Mouse (Mus musculus) stomach, embryonic 14.5 days (tissue): ENCODE data around the gene Itgb3. TPM values are rescaled to one million over a fixed set of nuclear protein-coding genes. Genes with fewer than 3 reads are reported as not detected.

Experiments
- ATAC-seq: fragments of 200-750 bp; cut with Nextera tagmentation; 2 replicates; pipeline ENCODE4 v1.8.0; 2017; ENCODE audit warnings: low read depth, moderate TSS enrichment; ENCODE audit not compliant: insufficient number of reproducible peaks, insufficient read depth, low FRiP score
- H3K27ac ChIP-seq: fragments of 300-500 bp; sonication (generic); 2 replicates; pipeline ENCODE4 v1.5.1; 2014; ENCODE audit warnings: mild to moderate bottlenecking, low read length, moderate library complexity, mixed read lengths
- H3K27me3 ChIP-seq: fragments of 300-500 bp; sonication (generic); 2 replicates; pipeline ENCODE4 v1.6.1; 2014; ENCODE audit warnings: low read length, control low read depth, mixed read lengths; ENCODE audit not compliant: control insufficient read depth, insufficient read depth
- H3K36me3 ChIP-seq: fragments of 300-500 bp; sonication (generic); 2 replicates; pipeline ENCODE4 v1.6.1; 2014; ENCODE audit warnings: mild to moderate bottlenecking, control low read depth, low read length, moderate library complexity, mixed read lengths; ENCODE audit not compliant: control insufficient read depth, insufficient read depth
- H3K4me1 ChIP-seq: fragments of 300-500 bp; sonication (generic); 2 replicates; pipeline ENCODE4 v1.6.1; 2014; ENCODE audit warnings: low read length, control low read depth, mixed read lengths; ENCODE audit not compliant: control insufficient read depth, insufficient read depth
- H3K4me2 ChIP-seq: fragments of 300-500 bp; sonication (generic); replicated peaks from 2 replicates; pipeline ENCODE4 v1.6.1; 2014; ENCODE audit warnings: low read depth, low read length, control low read depth
- H3K4me3 ChIP-seq: fragments of 300-500 bp; sonication (generic); 2 replicates; pipeline ENCODE4 v1.5.1; 2014; ENCODE audit warnings: low read depth, low read length, control low read depth
- H3K9ac ChIP-seq: fragments of 300-500 bp; sonication (generic); replicated peaks from 2 replicates; pipeline ENCODE4 v1.6.1; 2014; ENCODE audit warnings: low read depth, mild to moderate bottlenecking, control low read depth, low read length, moderate library complexity, mixed read lengths
- H3K9me3 ChIP-seq: fragments of 300-500 bp; sonication (generic); 2 replicates; pipeline ENCODE4 v1.6.1; 2016; ENCODE audit warnings: low read depth, low read length, control low read depth; ENCODE audit not compliant: control insufficient read depth
- WGBS: fragments of 180-500 bp; shearing (Covaris S2); extraction: QIAGEN DNeasy Blood & Tissue Kit; methylation state at CpG from one replicate; pipeline ENCODE4 v1.1.7; 2014; 5-methylcytosine and 5-hydroxymethylcytosine counted together
- polyA plus RNA-seq: library from polyadenylated mRNA; unstranded; fragments of >200 nt; fragmentation: Nextera tagmentation; extraction: Ambion mirVana; gene quantifications from 2 replicates; pipeline ENCODE4 v1.2.1, GENCODE M21; 2014

The Itgb3 gene
- polyA plus RNA-seq, 1 experiment from 2014 or later, result 3.1 TPM

DNA sequence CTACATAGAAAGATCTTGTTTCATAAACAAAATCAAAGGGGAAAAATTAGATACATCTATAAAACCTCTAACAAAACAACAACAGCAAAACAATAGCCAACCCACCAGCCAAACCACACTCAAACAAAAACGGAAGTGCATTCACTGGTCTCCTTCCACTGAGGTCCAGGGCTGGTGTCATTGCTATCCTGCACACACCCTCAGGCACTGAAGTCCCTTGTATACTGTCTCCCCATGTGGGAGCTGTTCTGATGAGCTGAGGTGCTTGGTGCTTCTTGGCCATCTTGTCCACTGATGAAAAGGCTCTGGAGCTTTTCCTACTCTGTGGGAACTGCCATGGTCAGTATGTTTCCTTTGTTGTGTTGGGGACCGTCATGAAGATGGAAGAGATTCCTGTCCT, 19.3 kb upstream of the Itgb3 start:
- no peaks in the 10 kb centered on the region for H3K4me1 ChIP-seq
- ATAC-seq, result no peak
- no peaks in the 10 kb centered on the region; the same call in 1 of the 2 replicates for H3K9me3 ChIP-seq
- WGBS, result 91% methylated on average over 2 of the region's 2 CpGs
- H3K9ac ChIP-seq, result no peak overlapping the region
- no peaks in the 10 kb centered on the region for H3K36me3 ChIP-seq
- H3K4me3 ChIP-seq, result no peak overlapping the region
- H3K4me2 ChIP-seq, result no peak overlapping the region
- no peak overlapping the region for H3K27ac ChIP-seq
- H3K27me3 ChIP-seq, result no peaks in the 10 kb centered on the region

DNA sequence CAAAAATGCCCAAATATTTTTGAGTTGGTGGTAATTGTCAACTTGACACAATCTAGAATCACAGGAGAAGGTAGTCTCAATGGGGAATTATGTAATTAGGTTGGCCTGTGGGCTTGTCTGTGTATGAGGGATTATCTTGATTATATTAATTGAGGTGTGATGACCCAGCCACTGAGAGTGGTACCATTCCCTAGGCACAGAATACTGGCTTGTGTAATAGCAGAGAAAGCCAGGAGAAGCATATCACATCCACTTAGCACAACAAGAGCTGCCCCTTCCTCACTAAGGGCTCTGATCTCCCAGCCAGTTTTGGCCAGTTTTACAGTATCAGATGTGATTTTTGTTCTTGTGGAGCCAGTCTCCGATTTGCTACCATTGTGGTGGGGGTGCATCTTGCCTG, 18.2 kb upstream of the Itgb3 start:
- Histone ChIP-seq H3K9me3 (no peaks in the 10 kb centered on the region; the same call in 1 of the 2 replicates), H3K27me3 (no peaks in the 10 kb centered on the region), H3K36me3 (no peaks in the 10 kb centered on the region), H3K27ac (no peak overlapping the region), H3K9ac (no peak overlapping the region), H3K4me2 (no peak overlapping the region), H3K4me1 (no peaks in the 10 kb centered on the region), H3K4me3 (no peak overlapping the region)
- ATAC-seq, result no peak
- 81% methylated on average over 1 of the region's 1 CpGs for WGBS

- Histone ChIP-seq H3K27ac (no peak overlapping the region), H3K9ac (no peak overlapping the region), H3K4me2 (no peak overlapping the region), H3K9me3 (no peaks in the 10 kb centered on the region; the same call in 1 of the 2 replicates), H3K36me3 (no peaks in the 10 kb centered on the region), H3K4me1 (no peaks in the 10 kb centered on the region), H3K4me3 (no peak overlapping the region), H3K27me3 (no peaks in the 10 kb centered on the region)
- 2% methylated on average over 8 of the region's 8 CpGs for WGBS
- ATAC-seq, result peak; percentile 63; the same call in 1 of the 2 replicates
These were observed 17.7 kb upstream of the Itgb3 start for GRCm38 (mm10) chr11:104590148-104590547.

- WGBS, result 46% methylated on average over 13 of the region's 13 CpGs
- Histone ChIP-seq H3K27ac (no peak overlapping the region), H3K27me3 (no peaks in the 10 kb centered on the region), H3K9ac (no peak overlapping the region), H3K4me3 (no peak overlapping the region), H3K4me2 (no peak overlapping the region), H3K9me3 (no peaks in the 10 kb centered on the region; the same call in 1 of the 2 replicates), H3K36me3 (no peaks in the 10 kb centered on the region), H3K4me1 (no peaks in the 10 kb centered on the region)
- ATAC-seq, result no peak
These were observed 15.5 kb upstream of the Itgb3 start for GRCm38 (mm10) chr11:104592066-104592835.

DNA sequence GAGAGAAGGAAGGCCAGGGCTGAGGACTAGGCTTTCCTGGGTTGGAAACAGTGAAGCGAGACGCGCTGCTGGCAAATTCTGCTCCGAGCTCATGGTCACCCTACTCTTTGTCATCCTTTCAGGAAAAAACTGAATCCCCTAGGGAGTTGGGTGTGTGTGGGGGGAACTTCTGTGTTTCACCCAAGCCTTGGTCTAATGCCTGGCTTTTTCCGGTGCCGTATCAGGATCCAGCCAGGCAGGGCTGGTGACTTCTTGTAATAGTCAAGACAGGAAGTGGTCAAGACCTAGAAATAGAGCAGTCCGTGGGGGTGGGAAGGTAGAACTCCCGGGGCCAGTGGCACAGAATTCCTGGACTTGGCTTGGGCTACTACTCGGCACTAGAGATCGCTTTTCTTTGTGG, 11.4 kb upstream of the Itgb3 start:
- no peak overlapping the region for H3K4me3 ChIP-seq
- 79% methylated on average over 10 of the region's 10 CpGs for WGBS
- no peak overlapping the region for H3K9ac ChIP-seq
- no peaks in the 10 kb centered on the region for H3K27me3 ChIP-seq
- ATAC-seq, result no peak
- H3K27ac ChIP-seq, result no peak overlapping the region
- no peaks in the 10 kb centered on the region for H3K9me3 ChIP-seq
- no peak overlapping the region for H3K4me2 ChIP-seq
- H3K4me1 ChIP-seq, result no peaks in the 10 kb centered on the region
- H3K36me3 ChIP-seq, result no peaks in the 10 kb centered on the region

- no peaks in the 10 kb centered on the region for H3K4me1 ChIP-seq
- H3K27ac ChIP-seq, result peak overlapping the region; percentile 18; the same call in 1 of the 2 replicates
- H3K36me3 ChIP-seq, result no peaks in the 10 kb centered on the region
- H3K4me3 ChIP-seq, result no peak overlapping the region
- 56% methylated on average over 13 of the region's 13 CpGs for WGBS
- ATAC-seq, result no peak; the same call in 1 of the 2 replicates
- no peaks in the 10 kb centered on the region for H3K27me3 ChIP-seq
- H3K9ac ChIP-seq, result no peak overlapping the region
- H3K9me3 ChIP-seq, result no peaks in the 10 kb centered on the region
- H3K4me2 ChIP-seq, result no peak overlapping the region
These were observed 8.4 kb upstream of the Itgb3 start for GRCm38 (mm10) chr11:104599265-104599945.

DNA sequence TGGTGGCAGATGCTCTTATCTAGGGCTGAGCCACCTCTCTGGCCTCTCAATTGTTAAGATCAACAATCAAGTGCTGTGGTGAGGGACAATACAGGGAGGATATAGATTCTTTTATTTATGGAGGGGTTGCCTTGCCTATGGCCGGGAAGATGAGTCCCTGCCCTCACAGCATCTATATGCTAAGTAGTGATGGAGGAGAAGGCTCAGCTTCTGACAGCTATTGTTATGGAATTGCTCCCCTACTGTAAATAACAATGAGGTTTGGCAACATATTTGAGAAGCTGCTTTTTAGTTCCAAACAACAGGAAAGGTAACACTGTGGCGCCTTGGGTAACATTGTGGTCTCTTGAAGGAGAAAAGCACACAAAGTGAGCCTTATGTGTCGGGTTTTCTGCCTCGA, 7.1 kb upstream of the Itgb3 start:
- Histone ChIP-seq H3K9me3 (no peaks in the 10 kb centered on the region), H3K4me2 (no peak overlapping the region), H3K27ac (no peak overlapping the region), H3K4me3 (no peak overlapping the region), H3K9ac (no peak overlapping the region), H3K27me3 (no peaks in the 10 kb centered on the region), H3K4me1 (no peaks in the 10 kb centered on the region), H3K36me3 (no peaks in the 10 kb centered on the region)
- WGBS, result 64% methylated on average over 4 of the region's 4 CpGs
- no peak for ATAC-seq

DNA sequence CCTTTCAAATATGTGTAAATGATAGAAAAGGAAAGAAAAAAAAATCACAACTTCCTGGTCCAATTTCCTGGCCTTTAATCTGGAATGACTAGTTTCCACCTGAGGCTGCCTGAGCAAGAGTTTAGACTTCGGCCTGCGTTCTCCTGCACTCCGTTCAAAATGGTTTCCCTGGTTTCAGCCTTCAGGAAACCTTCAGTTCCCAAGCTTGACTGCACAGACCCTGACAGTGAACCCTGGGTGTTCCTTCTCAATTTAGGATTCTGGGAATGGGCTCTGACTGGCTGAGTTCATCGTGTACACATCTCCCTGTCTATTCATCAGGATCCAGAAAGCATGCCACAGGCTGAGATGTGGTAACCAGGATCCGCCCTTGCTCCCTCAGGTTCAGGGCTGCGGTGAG, 3.6 kb upstream of the Itgb3 start:
- no peak for ATAC-seq
- H3K36me3 ChIP-seq, result no peaks in the 10 kb centered on the region
- no peaks in the 10 kb centered on the region for H3K27me3 ChIP-seq
- H3K4me2 ChIP-seq, result no peak overlapping the region
- no peak overlapping the region for H3K9ac ChIP-seq
- H3K4me3 ChIP-seq, result no peak overlapping the region
- 61% methylated on average over 6 of the region's 6 CpGs for WGBS
- H3K9me3 ChIP-seq, result no peaks in the 10 kb centered on the region
- no peak overlapping the region for H3K27ac ChIP-seq
- no peaks in the 10 kb centered on the region for H3K4me1 ChIP-seq
